Mouse (Mus musculus) myocyte (in vitro differentiated cells): ENCODE data around the gene Aph1b.

Source experiments
- E2F4 ChIP-seq: IDR thresholded peaks from one replicate; pipeline ENCODE4 v1.6.1; 2011; ENCODE audit warnings: mild to moderate bottlenecking, control low read depth, moderate library complexity; ENCODE audit not compliant: insufficient read depth
- MAX ChIP-seq: IDR thresholded peaks from one replicate; pipeline ENCODE4 v1.6.1; 2011; ENCODE audit warnings: low read depth, mild to moderate bottlenecking, control low read depth
- POLR2A ChIP-seq: IDR thresholded peaks from one replicate; pipeline ENCODE4 v1.6.1; 2011; ENCODE audit warnings: low read depth, mild to moderate bottlenecking, control low read depth, moderate library complexity; ENCODE audit not compliant: insufficient read length
- TCF12 ChIP-seq: IDR thresholded peaks from one replicate; pipeline ENCODE4 v1.6.1; 2011; ENCODE audit warnings: mild to moderate bottlenecking, control low read depth; ENCODE audit not compliant: poor library complexity, insufficient read depth, severe bottlenecking
- USF1 ChIP-seq: IDR thresholded peaks from one replicate; pipeline ENCODE4 v1.6.1; 2011; ENCODE audit warnings: low read depth, mild to moderate bottlenecking, control low read depth, moderate library complexity

DNA sequence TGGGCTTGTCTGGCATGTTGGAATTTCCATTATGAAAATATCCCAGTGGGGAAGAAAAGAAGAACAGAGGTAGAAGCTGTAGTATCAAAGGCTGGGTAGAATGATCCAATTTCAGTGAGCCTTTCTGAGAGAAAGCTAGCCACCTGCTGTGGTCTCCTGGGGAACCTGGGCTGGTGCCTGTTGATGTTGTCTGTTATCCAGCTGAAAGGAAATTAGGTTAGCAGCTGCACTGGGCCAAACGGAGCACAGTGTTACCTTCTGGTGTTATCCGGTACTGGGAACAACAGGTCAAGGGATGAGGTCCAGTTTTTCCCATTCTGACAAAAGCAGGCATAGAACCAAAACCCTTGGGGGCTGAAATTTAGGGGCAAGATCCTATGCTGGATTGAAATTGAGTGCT lies 18.1 kb upstream of the Aph1b start:
- no peak for TF ChIP-seq POLR2A
- no peak for TF ChIP-seq MAX
- TF ChIP-seq E2F4, result no peak
- no peak for TF ChIP-seq USF1
- no peak for TF ChIP-seq TCF12
